Mouse (Mus musculus) kidney, postnatal 14 days (tissue): ENCODE data around the gene Cstad.
A peak's percentile ranks its signal among the peaks of the same experiment; 100 is the strongest.

ENCODE experiments used
- DNase-seq: peaks from one replicate; pipeline ENCODE4 v3.0.0; 2022; ENCODE audit warnings: mixed read lengths

Cstad gene

DNA sequence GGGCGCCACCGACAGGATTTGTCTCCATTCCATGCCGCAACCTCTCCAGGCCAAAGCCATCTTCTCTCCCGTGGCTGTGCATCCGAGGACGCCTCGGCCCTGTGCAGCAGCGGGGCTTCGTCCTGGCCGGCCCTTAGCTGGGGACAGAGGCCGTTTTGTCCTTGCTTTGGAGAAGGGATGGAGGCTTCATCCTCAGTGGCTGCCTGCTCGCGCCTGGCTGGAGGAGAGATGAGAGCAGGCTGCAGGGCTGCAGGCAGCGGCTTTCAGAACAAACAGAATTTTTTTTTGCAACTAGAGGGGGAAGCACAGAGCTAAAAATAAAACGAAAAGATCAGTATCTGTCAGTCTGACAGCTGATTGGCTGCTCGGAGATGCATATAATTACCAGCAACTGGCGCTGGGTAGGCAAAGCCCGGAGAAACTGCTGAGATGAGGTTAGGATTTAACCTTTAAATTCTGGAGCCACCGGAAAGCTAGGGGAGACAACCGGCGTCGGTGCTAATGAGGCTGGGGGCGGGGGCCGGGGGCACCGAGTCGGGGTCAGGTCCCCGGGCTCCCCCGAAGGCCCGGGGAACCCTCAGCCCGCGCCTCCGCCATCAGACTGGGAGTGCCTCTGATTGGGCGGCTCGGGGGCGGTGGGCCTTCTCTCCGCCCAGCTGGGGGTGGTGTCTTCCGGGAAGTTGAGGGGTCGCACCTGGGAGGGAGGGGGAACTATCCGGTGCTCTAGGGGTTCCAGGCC is at the start of gene Cstad:
Gene Cstad, plus strand, starts transcription at position 400 of the 739 bp plus-strand sequence.
- DNase-seq, result peak; percentile 84

DNA sequence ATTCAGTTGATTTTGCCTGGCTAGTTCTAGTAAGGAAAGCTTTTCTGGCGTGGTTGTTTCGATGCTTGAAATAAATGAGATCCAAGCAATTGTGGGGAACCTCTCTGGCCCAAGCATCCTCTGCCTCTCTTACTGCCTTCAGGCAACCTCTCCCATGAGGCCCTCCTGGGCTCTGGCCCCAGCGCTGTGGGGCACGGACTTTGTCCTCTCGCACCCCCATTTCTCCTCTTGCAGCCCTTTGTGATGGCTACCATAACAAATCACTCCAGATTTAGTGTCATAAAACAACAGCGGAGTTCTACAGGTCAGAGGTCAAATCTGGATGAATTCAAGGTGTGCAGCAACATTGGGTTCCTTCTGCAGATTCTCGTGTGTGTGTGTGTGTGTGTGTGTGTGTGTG is 49.1 kb upstream of the Cstad start:
- no peak for DNase-seq

DNA sequence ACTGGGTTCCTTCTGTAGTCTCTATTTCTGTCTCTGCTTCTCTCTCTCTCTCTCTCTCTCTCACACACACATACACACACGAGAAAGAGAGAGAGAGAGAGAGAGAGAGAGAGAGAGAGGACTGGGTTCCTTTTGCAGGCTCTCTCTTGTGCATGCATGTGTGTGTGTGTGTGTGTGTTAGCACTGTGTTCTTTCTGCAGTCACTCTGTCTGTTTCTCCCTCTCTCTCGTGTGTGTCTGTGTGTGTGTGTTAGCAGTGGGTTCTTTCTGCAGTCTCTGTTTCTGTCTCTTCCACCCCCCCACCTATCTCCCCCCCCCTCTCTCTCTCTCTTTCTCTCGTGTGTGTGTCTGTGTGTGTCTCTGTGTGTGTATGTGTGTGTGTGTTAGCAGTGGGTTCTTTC is 48.6 kb upstream of the Cstad start:
- no peak for DNase-seq

DNA sequence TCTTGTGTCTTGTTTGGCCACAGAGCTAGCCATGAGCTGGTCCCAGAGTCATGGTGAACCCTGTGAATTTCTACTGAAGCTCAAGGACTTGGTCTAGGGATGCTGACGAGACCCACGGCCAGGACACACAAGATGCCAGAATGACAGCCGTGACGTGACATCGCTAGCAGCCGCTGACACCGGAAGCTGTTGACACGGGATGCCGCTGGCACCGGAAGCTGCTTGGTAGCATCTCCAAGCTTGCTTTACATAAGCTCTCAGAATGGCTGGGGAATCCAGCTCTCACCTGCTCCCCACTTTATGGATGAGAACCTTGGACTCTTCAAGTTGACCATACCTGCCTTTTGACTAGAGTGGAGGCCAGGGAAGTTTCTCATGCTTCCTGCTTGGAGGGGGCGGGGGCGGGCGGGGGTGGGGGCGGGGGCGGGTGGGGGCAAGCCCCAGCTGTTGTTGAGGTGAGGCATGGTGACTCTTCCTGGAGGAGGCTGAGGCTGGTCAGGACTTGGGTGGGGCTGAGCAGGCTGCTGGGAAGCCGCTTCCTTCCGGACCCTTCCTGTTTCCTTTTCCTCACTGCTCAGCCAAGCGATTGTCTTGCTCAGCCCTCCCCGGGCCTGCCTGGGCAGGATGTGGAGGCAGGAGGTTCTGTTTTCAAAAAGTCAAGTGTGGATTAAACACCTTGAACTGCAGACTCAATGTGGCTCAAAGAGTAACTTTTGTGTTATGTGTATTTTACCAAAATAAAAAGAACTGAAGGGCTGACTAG is 47.2 kb upstream of the Cstad start:
- peak; percentile 79 for DNase-seq

DNA sequence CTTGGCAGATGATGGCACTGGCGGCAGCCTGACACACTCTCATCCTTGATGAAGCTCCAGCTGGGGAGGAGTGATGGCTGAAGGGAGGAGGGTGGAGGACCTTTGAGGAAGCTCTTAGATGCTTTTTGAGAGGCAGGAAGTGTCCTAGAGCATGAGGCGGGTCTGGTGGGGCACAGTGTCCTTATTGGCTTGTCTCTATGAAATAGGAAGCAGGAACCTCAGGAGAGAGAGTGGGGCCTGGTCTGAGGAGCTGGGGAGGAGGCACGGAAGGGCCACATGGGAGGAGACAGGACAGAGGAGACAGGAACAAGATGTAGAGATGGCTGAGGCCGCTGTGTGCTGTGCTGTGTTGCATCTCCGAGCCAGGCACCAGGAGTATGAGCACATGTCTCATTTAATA is 43.3 kb upstream of the Cstad start:
- no peak for DNase-seq

DNA sequence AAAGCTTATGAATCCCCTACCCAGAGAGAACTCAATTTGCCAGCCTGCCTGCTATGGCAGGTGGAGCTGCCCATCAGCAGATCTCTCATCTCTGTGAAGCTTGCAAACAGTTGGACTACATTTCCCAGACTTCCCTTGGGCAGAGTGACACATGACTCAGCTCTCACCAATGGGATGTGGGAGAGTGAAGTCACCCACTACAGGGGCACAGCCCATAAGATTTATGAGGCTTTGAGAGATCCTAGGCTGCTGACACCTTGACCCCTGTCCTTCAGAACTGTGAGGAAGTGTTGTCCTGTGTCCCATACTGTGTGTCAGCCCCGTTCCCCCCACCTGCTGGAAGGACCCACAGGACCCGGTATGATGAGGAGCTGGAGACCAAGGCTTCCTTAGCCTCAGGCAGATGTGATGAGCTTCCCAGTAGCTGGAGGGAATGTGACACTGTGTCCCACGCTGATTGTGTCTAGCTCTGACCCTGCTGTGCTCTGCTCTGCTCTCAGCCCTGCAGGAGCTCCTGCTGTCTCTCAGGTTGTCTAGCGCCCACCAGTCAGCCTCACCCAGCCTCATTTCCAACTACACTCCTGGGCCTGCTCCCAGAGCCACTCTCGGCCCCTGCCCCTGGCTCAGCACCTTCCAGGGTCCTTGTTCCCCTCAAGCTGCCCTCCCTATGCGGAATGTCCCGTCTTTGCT is 40.8 kb upstream of the Cstad start:
- DNase-seq, result peak; percentile 51

DNA sequence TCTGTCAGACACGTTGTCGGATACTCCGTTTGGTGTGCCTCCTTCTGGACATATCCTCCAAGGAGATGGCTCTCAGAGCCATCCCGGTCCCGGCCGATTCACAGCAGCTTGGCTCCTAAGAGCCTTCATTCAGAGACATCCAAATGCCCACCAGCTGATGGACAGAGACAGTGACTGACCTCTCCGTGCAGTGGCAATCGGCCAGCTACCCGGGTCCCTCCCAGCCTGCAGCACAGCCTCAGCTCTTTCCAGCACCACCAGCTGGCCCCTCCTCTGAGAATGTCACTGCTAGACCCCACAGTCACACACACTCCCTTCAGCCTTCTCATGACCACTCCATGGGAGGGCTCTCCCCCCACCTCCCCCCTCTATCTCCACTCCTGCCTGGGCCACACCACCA is 39.6 kb upstream of the Cstad start:
- no peak for DNase-seq

DNA sequence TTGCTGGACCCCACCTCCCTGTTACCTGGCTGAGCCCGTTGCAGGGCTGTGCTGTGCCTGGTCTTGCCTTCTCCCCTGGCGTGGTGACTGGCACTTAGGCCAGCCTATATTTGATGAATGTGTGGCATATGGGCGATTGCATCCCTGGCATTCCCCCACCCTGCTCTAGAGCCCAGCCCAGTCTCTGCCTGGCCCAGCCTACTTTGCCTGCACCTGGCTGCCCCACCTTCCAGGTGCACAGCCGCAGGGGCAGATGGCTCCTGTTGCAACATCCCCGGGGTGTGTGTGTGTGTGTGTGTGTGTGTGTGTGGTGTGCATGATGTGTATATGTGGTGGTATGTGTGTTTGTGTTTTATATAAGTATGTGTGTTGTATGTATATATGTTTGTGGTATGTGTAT is 38.3 kb upstream of the Cstad start:
- DNase-seq, result no peak

DNA sequence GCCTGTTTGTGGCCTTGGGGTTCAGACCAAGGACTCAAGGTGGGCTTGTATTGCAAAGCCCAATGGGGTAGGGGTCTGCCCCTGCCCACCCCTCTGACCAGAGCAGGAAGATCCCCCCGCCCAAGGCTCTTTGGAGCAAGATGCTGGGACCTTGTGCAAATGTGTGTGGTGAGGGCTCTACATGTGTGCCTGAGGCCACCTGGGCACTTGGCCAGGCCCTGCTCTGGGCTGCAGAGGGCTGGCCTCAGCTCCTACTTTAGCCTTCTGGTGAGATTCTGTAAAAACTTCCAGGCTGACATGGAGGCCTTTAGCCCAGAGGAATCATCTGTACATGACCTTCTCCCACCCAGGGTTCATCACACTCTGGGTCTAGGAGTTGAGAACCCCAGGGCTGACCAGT is 35.3 kb upstream of the Cstad start:
- DNase-seq, result no peak

DNA sequence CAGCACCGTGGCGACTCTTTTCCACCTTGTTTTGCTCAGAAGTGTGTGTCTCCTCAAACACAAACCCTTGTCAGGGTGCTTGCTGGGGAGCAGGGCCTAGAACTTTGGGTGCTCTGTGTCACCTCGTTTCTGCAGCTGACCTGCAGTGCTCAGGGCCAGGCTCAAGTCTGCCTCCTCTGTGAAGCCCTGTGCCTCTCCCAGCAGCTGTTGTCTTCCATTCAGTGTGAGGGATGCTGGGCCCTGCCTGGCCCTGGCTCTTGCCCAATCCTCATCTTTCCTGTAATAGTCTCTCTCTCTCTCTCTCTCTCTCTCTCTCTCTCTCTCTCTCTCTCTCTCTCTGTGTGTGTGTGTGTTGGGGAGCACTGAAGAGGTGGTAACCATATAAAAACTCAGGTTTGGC is 32.3 kb upstream of the Cstad start:
- no peak for DNase-seq

DNA sequence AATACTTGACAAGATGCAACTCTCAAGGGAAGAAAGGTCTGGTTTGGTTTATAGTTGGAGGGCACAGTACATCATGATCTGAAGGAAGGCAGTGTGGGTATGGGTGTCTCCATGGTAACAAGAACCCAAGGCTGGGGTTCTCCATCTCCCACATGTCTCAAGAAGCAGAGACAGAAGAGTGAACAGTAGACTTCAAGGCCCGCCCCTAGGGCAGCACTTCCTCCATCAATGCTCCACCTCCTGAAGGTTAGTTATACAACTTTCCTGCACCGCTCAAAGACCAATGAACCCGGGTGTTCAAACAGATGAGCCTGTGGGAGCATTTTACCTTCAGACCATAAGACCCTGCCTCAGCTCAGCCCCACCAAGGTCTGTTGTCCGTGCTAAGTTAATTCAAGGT is 23.2 kb upstream of the Cstad start:
- no peak for DNase-seq

DNA sequence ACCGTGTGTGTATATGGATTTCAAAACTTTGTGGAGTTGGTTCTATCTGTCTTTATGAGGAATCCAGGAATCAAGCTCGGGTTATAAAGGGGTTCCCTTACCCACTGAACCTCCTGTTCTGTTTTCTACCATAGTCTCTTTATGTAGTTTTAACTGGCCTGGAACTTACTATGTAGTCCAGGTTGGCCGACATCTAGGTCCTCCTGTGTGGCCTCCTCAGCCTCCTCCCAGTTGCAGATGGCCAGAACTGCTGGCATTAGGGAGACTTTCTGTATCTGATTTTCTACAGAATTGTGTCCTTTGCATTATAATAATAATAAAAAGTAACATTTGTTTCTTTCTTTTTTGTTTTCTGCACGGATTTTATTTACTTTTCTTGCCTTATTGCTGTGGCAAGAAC is 21.3 kb upstream of the Cstad start:
- DNase-seq, result no peak

DNA sequence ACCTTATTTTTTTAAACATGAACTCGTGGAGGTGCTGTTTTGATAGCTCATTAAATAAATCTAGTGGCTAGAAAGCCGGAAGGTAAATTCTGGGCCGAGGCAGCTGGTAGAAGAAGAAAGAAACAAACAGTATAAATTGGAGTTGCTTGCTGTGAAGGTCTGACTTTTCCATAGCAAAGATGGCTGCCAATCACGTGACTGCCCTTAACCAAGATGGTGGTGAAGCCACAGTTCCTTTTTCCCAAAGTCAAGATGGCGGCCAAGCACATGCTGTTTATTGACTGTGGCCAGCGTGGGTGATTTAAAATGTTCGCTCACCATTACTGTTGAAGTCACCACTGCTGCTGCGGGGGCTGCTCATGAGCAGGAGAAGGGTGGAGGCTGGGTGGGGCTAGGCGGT is 17.8 kb upstream of the Cstad start:
- no peak for DNase-seq

DNA sequence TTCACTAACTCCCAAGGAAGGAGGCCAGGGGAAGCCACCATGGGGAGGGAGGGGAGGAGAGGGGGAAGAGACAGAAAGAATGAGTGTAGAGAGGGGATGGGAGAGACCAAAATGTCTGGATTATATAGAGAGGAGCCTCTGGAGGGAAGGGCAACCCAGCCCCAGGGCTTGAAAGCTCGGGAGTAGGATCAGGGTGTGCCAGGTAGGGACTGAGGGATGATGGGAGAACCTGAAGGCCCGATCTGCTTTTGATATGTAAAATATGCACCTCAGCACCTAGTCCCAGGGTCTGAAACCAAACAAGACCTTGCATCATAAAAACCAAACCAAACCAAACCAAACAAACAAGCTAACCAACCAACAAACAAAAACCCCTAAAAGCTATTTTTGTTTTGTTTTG is 16.8 kb upstream of the Cstad start:
- DNase-seq, result no peak

DNA sequence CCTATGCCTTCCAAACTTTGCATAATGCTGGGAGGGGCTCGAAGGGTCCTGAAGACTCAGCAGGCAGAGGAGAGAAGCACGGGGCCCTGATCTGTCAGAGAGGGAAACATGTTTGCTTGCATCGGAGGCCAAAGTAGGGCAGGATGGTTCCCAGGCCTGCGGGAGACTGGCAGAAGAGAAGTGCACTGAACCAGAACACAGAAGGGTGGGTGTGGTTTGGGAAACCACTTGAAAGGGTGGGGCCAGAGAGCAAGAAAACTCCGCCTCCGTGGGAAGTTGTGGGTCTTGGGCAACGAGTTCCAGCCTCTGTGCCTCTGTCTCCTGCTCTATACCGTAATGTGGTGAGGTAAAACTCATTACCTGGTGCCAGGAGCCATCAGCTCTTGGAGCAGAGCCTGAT is 7.7 kb upstream of the Cstad start:
- DNase-seq, result peak; percentile 69

DNA sequence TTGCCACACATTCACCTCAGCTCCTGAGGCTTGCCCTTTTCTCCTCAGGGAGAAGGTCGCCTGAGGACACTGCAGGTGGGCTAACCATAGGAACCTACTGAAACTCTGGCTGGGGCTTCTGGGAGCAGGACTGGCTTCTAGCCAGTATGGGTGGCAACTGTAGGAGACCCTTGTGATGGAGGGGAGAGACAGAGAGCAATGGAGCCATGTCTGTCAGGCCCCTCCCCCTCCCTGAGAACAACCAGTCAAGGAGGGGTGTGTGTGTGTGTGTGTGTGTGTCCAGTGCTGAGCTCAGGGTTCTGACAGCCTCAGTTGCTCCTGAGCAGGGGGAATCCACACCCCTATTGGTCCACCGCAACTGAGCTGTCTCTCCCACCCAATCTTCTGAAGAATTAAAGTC is 7.2 kb upstream of the Cstad start:
- DNase-seq, result no peak

DNA sequence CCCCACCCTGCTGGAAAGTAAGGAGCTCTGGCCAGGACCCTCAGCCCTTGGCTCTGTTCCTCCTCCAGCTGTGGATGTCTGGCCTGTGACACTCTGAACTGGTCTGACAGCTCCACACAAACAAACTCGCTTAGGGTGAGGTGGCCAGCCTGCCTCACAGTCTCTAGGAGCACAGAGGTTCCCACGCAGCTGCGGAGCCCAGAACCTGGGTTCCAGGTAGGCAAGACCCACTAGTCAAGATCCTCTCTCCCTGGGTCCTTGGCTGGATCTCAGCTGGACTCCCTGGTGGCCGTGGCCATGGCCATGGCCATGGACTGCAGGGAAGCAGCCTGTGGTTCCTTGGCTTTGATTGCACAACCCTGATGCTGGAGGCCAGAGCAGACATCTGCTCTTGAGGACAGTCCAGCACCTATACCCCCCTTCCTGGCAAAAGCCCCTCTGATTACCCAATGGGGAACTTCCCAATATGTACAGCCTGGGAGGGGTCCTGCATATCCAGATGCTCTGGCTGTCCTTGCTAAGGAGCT is 5.8 kb upstream of the Cstad start:
- peak; percentile 70 for DNase-seq

DNA sequence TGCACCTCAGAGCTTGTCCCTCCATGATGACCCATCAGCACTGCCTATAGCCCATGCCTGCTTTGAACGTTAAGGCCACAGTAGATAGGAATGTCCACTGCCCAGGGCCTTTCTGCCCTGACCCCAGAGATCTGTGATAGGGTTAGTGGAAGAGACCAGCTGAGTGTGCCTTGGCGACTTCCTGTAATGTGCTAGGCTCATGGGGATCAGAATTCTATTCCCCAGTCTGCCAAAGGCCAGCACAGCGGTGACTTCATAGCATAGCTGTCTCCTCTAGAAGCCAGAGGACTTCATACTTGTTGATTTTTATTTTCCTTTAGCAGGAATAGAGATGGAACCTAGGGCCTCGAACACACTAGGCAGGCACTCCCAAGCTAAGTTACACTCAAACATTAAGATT is 5.1 kb upstream of the Cstad start:
- no peak for DNase-seq

DNA sequence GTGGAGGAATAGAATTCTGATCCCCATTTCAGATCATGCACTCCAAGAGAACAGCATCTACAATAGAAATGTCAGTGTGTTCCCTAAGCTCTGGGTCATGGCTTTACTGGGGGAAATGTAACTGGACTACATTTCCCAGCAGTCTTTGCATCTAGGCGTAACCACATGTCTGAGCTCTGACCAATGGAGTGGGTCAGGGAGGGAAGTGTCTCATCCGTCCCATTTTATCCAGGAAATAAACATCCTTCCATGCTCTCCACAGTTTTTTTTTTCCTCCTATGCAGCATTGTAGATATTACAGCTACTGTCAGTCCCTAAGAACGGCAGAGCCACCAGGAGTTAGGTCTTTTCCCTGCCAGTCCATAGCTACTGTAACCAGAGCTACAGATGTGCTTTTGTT is 3.9 kb upstream of the Cstad start:
- peak; percentile 81 for DNase-seq

DNA sequence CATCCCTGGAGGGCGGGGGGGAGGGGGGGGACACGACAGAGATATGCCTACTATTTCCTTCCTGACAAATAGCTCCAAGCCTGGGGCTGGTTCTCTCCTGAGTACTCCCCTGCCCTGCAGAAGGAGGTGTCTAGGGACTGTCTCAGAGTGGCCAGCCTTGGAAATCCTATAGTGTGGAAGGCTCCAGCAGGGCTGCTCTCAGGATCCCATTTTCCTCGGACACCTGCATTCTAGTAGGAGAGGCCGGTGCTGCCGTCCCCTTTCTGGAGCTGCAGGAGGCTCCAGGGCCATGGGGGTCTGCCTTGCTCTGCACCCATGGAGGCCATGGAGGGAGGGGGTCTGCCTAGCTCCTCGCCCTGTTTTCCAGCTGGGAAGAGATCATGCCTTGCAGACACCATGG is 2.4 kb upstream of the Cstad start:
- no peak for DNase-seq

DNA sequence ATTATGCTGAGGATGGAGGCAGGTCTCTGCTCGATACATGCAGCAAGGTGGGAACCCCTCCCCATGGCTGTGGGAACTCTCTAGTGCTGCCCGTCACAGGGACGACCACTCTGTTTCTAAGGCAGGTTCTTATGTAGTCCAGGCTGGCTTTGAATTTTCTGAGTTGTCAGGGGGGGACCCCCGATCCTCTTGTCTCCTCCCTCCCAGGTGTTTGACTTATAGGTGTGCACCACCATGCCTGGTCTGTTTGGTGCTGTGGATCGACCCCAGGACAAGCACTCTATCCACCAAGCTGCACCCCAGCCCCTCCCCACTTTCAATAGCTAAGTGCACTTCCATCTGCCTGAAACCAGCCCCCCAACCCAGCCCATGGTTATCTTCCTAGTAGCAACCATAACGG is 1.9 kb upstream of the Cstad start:
- DNase-seq, result no peak

DNA sequence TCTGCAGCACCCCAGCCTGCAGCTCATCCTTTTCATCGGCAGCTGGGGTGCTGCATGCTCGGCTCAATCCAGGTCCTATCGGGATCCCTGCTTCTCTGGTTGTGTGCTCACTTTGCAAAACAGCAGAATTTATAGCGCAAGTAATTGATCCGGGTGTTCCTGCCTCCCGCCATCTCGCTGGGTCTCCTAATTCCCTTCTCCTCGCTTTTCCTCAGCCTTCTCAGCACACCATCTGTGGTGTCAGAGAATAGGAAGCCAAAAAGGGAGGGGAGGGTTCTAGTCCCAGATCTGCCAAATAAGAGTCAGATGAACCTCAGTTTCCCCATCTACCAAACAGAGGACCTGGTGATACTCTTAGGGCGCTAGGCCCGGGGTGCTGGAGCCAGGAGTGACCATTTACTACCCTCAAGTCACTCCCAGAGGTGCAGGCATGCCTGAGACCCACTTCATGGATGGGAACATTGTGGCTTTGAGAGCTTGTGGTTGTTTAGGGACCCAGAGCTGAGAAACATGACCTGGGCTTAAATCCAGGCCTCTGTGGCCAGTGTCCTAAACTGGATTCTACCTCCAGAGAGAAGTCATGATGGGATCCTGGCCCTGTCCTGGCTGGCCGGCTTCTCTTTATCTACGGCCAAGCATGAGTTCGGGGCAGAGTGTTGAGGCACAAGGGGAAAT is 1.1 kb upstream of the Cstad start:
- no peak for DNase-seq

DNA sequence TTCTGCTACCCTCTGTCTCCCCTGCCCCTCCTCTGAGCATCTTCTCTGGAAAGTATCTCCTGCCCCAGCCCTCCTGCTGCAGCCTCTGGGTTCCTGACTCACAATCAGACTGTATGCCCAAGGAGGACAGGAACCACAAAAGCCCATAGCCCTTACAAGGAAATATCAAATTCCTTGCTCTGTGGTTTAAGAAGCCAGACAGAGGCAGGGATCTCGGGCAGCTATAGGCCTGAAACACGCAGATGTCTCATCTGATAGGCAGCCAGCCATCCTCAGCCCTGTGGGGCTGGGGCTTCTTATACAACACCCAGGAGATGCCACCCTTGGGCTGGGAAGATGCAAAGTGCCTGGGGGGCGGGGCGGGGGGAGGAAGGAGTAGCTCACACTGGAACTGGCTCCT is 956 bp downstream of the Cstad start:
- no peak for DNase-seq
